Mouse (Mus musculus): ENCODE measurements at regions not wholly inside any gene's neighbourhood (a gene's known extent, or its start where the extent isn't known, plus 50 kb on each side); places are given as distances from the start of the nearest gene placed in this dataset.

DNA sequence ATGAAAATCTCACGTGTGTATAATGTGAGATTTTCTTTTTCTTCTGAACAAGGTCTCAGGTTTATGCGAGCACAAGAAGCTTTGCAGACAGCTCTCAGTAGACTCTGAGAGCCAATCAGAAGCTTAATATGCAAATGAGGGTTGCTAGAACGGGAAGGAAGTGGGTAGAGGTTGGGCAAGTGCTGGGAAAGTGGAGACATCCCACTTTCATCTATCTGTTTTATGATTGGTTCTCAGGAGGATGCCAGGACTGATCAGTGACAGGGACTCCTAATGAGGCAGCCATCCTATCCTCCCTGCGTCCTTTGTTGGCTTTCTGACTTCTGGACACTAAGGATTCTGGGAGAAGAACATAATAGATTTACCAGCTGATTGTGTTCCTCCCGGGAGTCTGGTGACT is 232.7 kb downstream of the Rnf144b start:
- TF ChIP-seq POLR2A (IDR thresholded peaks at IDR 0.05; ENCODE audit: borderline replicate concordance, extremely low read depth, low read depth, low read length) (no peak), CTCF (IDR thresholded peaks at IDR 0.05; ENCODE audit: insufficient read depth, low read length) (no peak)
